Mouse (Mus musculus): ENCODE data around the gene Zfp422. TPM values are rescaled to one million over a fixed set of nuclear protein-coding genes. Genes with fewer than 3 reads are reported as not detected.

Gene Zfp422
- 218 and 229 TPM in 2 replicates for polyA plus RNA-seq (2015; fragmentation: Nextera tagmentation; extraction: Ambion mirVana)

- H3K27me3 ChIP-seq = no peaks in the 10 kb centered on the region
- peaks cover 26% of the 10 kb centered on the region for H3K36me3 ChIP-seq
- under 1% methylated on average over 56 of the region's 56 CpGs for WGBS
- peak within 1 kb of the TSS; percentile 92 for H3K27ac ChIP-seq
- 0 out of 2 replicates have a peak, but pooled peaks cover 3% of the 10 kb centered on the region for H3K4me1 ChIP-seq
- H3K4me2 ChIP-seq = peak within 1 kb of the TSS; percentile 73
- peak; percentile 85 for ATAC-seq (ENCODE audit: insufficient number of reproducible peaks, insufficient read depth, low FRiP score, low TSS enrichment, low read depth)
- peak within 1 kb of the TSS; percentile 98 for H3K9ac ChIP-seq
- peak within 1 kb of the TSS; percentile 87 for H3K4me3 ChIP-seq
- no peaks in the 10 kb centered on the region for H3K9me3 ChIP-seq
Measured at GRCm38 (mm10) chr6:116628539-116629171, at the start of gene Zfp422. Gene Zfp422 (minus strand): TSS chr6:116628999.

- Histone ChIP-seq H3K4me2 (no peak overlapping the region), H3K9ac (no peak overlapping the region), H3K4me3 (no peak overlapping the region), H3K27ac (no peak overlapping the region), H3K9me3 (no peaks in the 10 kb centered on the region), H3K4me1 (peaks cover 17% of the 10 kb centered on the region), H3K27me3 (0 out of 2 replicates have a peak, but pooled peaks cover 7% of the 10 kb centered on the region), H3K36me3 (no peaks in the 10 kb centered on the region)
- no peak for ATAC-seq (ENCODE audit: insufficient number of reproducible peaks, insufficient read depth, low FRiP score, low TSS enrichment, low read depth)
- WGBS = 30% methylated on average over 6 of the region's 6 CpGs
Measured at GRCm38 (mm10) chr6:116677321-116677720, 48.5 kb upstream of the Zfp422 start.

GRCm38 (mm10) chr6:116676355-116676913 is 47.6 kb upstream of the Zfp422 start:
- Histone ChIP-seq H3K9ac (no peak overlapping the region), H3K4me2 (no peak overlapping the region), H3K27ac (no peak overlapping the region), H3K4me3 (no peak overlapping the region), H3K9me3 (no peaks in the 10 kb centered on the region), H3K27me3 (peaks cover 14% of the 10 kb centered on the region), H3K4me1 (peaks cover 18% of the 10 kb centered on the region), H3K36me3 (no peaks in the 10 kb centered on the region)
- WGBS = 69% methylated on average over 10 of the region's 10 CpGs
- no peak for ATAC-seq (ENCODE audit: insufficient number of reproducible peaks, insufficient read depth, low FRiP score, low TSS enrichment, low read depth)

GRCm38 (mm10) chr6:116674283-116674886 is 45.6 kb upstream of the Zfp422 start:
- Histone ChIP-seq H3K4me2 (peak overlapping the region; percentile 97), H3K36me3 (no peaks in the 10 kb centered on the region), H3K9me3 (no peaks in the 10 kb centered on the region), H3K4me3 (peak overlapping the region; percentile 55), H3K27ac (no peak overlapping the region), H3K4me1 (peaks cover 29% of the 10 kb centered on the region), H3K27me3 (peaks cover 31% of the 10 kb centered on the region), H3K9ac (peak overlapping the region; percentile 69; the same call in 1 of the 2 replicates)
- ATAC-seq (ENCODE audit: insufficient number of reproducible peaks, insufficient read depth, low FRiP score, low TSS enrichment, low read depth) = no peak
- 17% methylated on average over 16 of the region's 16 CpGs for WGBS

GRCm38 (mm10) chr6:116673471-116674282 is 44.9 kb upstream of the Zfp422 start, which contains the start of gene Rassf4:
Gene Rassf4 (minus strand): TSS chr6:116673952.
- no peaks in the 10 kb centered on the region for H3K36me3 ChIP-seq
- H3K9ac ChIP-seq = peak within 1 kb of the TSS; percentile 69
- no peaks in the 10 kb centered on the region for H3K9me3 ChIP-seq
- peaks cover 31% of the 10 kb centered on the region for H3K27me3 ChIP-seq
- under 1% methylated on average over 44 of the region's 44 CpGs for WGBS
- no peak within 1 kb of the TSS for H3K27ac ChIP-seq
- peak; percentile 85 for ATAC-seq (ENCODE audit: insufficient number of reproducible peaks, insufficient read depth, low FRiP score, low TSS enrichment, low read depth)
- peaks cover 29% of the 10 kb centered on the region for H3K4me1 ChIP-seq
- peak within 1 kb of the TSS; percentile 55 for H3K4me3 ChIP-seq
- H3K4me2 ChIP-seq = peak within 1 kb of the TSS; percentile 97

GRCm38 (mm10) chr6:116672349-116672748 is 43.5 kb upstream of the Zfp422 start:
- peaks cover 29% of the 10 kb centered on the region for H3K4me1 ChIP-seq
- H3K9ac ChIP-seq = no peak overlapping the region
- peak overlapping the region; percentile 97 for H3K4me2 ChIP-seq
- no peak overlapping the region for H3K27ac ChIP-seq
- no peak overlapping the region for H3K4me3 ChIP-seq
- peaks cover 31% of the 10 kb centered on the region for H3K27me3 ChIP-seq
- no peak for ATAC-seq (ENCODE audit: insufficient number of reproducible peaks, insufficient read depth, low FRiP score, low TSS enrichment, low read depth)
- no peaks in the 10 kb centered on the region for H3K9me3 ChIP-seq
- no peaks in the 10 kb centered on the region for H3K36me3 ChIP-seq
- WGBS = 73% methylated on average over 5 of the region's 5 CpGs

- no peak for ATAC-seq (ENCODE audit: insufficient number of reproducible peaks, insufficient read depth, low FRiP score, low TSS enrichment, low read depth)
- H3K36me3 ChIP-seq = no peaks in the 10 kb centered on the region
- no peak overlapping the region for H3K27ac ChIP-seq
- peaks cover 29% of the 10 kb centered on the region for H3K4me1 ChIP-seq
- 81% methylated on average over 4 of the region's 4 CpGs for WGBS
- H3K9ac ChIP-seq = no peak overlapping the region
- no peak overlapping the region for H3K4me3 ChIP-seq
- H3K4me2 ChIP-seq = 0 out of 2 replicates have a peak overlapping the region, but pooled peaks have one; percentile 3
- H3K27me3 ChIP-seq = peaks cover 28% of the 10 kb centered on the region
- H3K9me3 ChIP-seq = no peaks in the 10 kb centered on the region
Measured at GRCm38 (mm10) chr6:116671768-116672167, 43.0 kb upstream of the Zfp422 start.

GRCm38 (mm10) chr6:116671031-116671430 is 42.2 kb upstream of the Zfp422 start:
- Histone ChIP-seq H3K36me3 (no peaks in the 10 kb centered on the region), H3K27ac (no peak overlapping the region), H3K9ac (no peak overlapping the region), H3K4me3 (no peak overlapping the region), H3K27me3 (peaks cover 25% of the 10 kb centered on the region), H3K4me2 (peak overlapping the region; percentile 14), H3K4me1 (peaks cover 29% of the 10 kb centered on the region), H3K9me3 (no peaks in the 10 kb centered on the region)
- 21% methylated on average over 5 of the region's 5 CpGs for WGBS
- ATAC-seq (ENCODE audit: insufficient number of reproducible peaks, insufficient read depth, low FRiP score, low TSS enrichment, low read depth) = no peak

GRCm38 (mm10) chr6:116670144-116670543 is 41.3 kb upstream of the Zfp422 start:
- Histone ChIP-seq H3K9me3 (no peaks in the 10 kb centered on the region), H3K27ac (no peak overlapping the region), H3K4me1 (peaks cover 29% of the 10 kb centered on the region), H3K27me3 (peaks cover 25% of the 10 kb centered on the region), H3K9ac (no peak overlapping the region), H3K4me3 (no peak overlapping the region), H3K36me3 (no peaks in the 10 kb centered on the region), H3K4me2 (no peak overlapping the region)
- no peak for ATAC-seq (ENCODE audit: insufficient number of reproducible peaks, insufficient read depth, low FRiP score, low TSS enrichment, low read depth)
- 39% methylated on average over 6 of the region's 6 CpGs for WGBS

GRCm38 (mm10) chr6:116668682-116669470 is 40.1 kb upstream of the Zfp422 start:
- 43% methylated on average over 11 of the region's 11 CpGs for whole genome bisulfite sequencing
- no peaks in the 10 kb centered on the region for H3K36me3 ChIP-seq
- H3K9ac ChIP-seq = no peak overlapping the region
- H3K27ac ChIP-seq = no peak overlapping the region
- no peaks in the 10 kb centered on the region for H3K9me3 ChIP-seq
- peaks cover 25% of the 10 kb centered on the region for H3K4me1 ChIP-seq
- H3K4me2 ChIP-seq = no peak overlapping the region
- H3K4me3 ChIP-seq = no peak overlapping the region
- ATAC-seq (ENCODE audit: insufficient number of reproducible peaks, insufficient read depth, low FRiP score, low TSS enrichment, low read depth) = no peak
- H3K27me3 ChIP-seq = peaks cover 25% of the 10 kb centered on the region

- WGBS = 78% methylated on average over 3 of the region's 3 CpGs
- Histone ChIP-seq H3K27ac (no peak overlapping the region), H3K9me3 (no peaks in the 10 kb centered on the region), H3K4me1 (peaks cover 15% of the 10 kb centered on the region; the same call in 1 of the 2 replicates), H3K9ac (no peak overlapping the region), H3K36me3 (no peaks in the 10 kb centered on the region), H3K4me3 (no peak overlapping the region), H3K27me3 (peaks cover 24% of the 10 kb centered on the region), H3K4me2 (no peak overlapping the region)
- no peak for ATAC-seq (ENCODE audit: insufficient number of reproducible peaks, insufficient read depth, low FRiP score, low TSS enrichment, low read depth)
Measured at GRCm38 (mm10) chr6:116667382-116667781, 38.6 kb upstream of the Zfp422 start.
